Mouse (Mus musculus) cerebellum, adult 9-10 months (tissue): ENCODE measurements around the gene Tekt2.

Source experiments
- DNase-seq: peaks from one replicate; pipeline ENCODE4 v3.0.0; 2022

Tekt2 gene

DNA sequence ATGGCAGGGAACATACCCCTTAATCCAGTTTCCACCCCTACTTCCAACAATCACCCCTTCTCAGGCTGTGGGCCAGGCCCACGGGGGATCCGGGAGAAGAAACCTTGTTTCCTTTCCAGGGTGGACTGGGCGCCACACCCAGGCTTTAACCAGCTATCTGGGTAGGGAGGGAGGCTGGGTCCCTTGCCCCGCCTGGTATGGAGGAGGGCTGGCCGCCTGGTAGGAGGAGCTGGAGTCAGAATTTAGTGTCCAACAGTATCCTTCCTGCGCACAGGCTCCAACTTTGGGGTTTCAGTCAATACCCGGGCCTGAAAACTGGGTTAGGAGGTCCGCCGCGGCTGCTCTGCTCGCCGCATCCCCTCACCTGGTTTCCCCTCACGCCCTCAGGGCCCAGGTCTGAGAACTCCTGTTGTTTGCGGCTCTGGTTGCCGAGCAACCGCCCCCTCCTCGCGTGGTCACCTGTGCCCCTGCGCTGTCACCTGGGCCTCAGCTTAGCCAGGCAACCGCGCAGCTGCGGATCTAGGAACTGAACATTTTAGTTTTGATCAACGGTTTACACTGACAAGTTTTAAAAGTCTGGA lies at the start of gene Tekt2:
Tekt2 (minus strand) TSS at position 408 of the 581 bp plus-strand sequence.
- peak; percentile 19 for DNase-seq

GRCm38 (mm10) chr4:126371497-126371896 lies 46.0 kb upstream of the Tekt2 start:
- no peak for DNase-seq

DNA sequence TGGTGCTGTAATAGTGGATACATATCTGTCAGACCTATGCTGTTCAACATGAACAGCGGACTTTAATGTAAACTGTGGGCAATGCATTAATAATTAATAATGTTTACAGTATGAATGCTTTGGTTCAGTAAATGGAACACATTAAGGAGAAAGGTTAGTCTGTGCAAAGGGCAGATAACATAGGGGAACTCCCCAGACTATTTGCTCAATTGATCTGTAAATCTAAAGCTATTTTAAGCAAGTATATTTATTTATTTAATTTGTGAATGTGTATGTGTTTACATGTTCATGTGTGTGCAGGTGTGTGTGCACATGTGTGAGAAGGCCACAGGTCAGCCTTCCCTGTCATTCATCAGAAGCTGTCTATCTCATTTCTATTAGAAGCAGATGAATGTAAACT lies 34.6 kb upstream of the Tekt2 start:
- DNase-seq: no peak

- DNase-seq: no peak
These were observed 18.0 kb upstream of the Tekt2 start for GRCm38 (mm10) chr4:126343451-126343850.

DNA sequence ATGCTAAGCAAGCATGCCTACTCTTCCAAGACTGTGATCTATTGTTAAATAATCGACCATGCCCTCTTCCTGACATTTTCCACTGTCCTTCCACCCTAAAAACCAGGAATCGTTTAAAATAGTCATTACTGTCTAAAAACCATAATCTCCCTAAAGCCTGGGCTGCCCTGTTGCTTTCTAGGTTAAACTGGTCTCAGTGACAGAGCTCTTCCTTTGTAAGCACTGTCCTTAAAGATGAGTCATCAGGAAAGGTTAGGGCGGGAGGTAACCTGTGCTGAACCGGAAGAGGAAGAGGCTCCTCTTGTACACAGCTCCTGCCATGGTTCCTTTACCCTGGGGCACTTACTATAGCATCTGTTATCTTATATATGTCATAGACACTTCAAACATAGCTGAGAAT lies 14.0 kb upstream of the Tekt2 start:
- DNase-seq: no peak

DNA sequence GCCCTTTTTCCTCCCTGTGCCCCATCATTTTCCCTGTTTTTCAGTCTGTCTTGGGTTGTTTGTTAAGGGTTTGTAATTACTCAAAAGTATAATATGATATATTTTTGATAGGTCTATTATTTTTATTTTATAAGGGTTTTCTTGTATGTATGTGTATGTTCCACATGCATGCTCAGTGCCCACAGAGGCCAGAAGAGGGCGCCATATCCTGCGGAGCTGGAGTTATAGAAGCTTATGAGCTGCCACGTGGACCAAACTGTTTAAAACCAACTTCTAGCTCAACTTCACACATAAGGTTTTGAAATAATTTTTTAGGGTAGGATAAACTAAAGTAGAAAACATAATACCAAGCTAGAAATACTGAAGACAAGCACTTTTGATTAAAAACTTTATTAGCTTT lies 6.9 kb upstream of the Tekt2 start:
- no peak for DNase-seq

- no peak for DNase-seq
These were observed 6.3 kb upstream of the Tekt2 start for GRCm38 (mm10) chr4:126331751-126332150.

DNA sequence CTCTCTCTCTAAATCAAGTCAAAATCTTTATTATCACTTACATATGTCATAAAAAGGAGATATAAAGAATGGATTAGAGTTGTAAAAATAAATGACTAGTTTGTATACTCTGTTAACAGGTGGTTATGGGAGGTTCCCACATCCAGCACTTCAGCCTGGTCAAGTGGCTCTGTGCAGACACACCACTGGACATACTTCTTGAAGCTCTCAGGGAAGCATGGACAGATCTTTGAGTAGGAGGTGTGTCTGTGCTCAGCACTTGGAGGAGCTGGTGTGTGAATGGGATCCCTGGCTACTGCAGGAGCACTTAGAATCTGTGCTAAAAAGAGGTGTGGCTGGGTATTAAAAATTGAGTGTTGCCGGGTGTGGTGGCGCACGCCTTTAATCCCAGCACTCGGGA lies 4.8 kb upstream of the Tekt2 start:
- no peak for DNase-seq

DNA sequence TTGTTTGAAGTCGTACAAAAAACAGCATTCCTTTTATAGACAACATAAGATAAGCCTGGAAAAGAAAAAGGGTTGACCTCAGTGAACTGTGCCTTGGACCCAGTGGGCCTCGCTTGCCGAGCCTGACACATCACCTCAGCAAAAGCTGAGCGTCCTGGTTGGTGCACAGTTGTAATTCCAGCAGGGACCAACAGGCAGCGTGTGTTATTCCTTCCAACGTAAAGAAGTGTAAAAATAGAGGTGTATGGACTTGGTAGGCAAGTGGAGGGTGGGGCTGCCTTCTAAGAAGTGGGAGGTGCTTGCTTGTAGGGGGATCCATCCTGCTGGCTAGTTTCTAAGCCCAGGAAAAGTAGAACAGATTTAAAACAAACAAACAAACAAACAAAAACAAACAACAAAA lies 548 bp upstream of the Tekt2 start:
- no peak for DNase-seq

DNA sequence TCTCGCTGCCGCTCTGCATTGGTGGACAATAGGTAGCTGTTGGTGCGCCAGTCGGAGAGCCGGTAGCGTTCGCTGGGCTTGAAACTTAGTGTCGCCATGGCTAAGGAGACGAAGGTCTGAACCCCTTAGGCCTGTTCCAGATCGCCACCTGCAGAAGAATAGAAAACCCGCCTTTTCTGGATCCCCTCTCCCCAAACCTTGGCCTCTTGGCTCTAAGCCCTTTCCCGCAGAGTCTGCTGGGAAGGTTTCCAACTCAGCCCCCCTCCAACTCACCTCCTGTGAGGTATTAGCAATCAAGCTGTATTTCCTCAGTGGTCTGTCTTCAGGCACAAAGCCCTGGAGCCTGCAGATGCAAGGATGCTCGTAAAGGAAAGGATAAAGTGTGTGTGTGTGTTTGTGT lies 627 bp downstream of the Tekt2 start:
- peak; percentile 13 for DNase-seq

GRCm38 (mm10) chr4:126322646-126323045 lies 2.8 kb downstream of the Tekt2 start:
- DNase-seq: peak; percentile 48

GRCm38 (mm10) chr4:126321854-126322511 lies 3.5 kb downstream of the Tekt2 start:
- DNase-seq: no peak

GRCm38 (mm10) chr4:126321111-126321853 lies 4.2 kb downstream of the Tekt2 start, which contains the start of gene Adprhl2:
Gene Adprhl2 (minus strand): TSS chr4:126321703.
- DNase-seq: peak; percentile 98

- DNase-seq: peak; percentile 16
These were observed 5.7 kb downstream of the Tekt2 start for GRCm38 (mm10) chr4:126319806-126320205.

DNA sequence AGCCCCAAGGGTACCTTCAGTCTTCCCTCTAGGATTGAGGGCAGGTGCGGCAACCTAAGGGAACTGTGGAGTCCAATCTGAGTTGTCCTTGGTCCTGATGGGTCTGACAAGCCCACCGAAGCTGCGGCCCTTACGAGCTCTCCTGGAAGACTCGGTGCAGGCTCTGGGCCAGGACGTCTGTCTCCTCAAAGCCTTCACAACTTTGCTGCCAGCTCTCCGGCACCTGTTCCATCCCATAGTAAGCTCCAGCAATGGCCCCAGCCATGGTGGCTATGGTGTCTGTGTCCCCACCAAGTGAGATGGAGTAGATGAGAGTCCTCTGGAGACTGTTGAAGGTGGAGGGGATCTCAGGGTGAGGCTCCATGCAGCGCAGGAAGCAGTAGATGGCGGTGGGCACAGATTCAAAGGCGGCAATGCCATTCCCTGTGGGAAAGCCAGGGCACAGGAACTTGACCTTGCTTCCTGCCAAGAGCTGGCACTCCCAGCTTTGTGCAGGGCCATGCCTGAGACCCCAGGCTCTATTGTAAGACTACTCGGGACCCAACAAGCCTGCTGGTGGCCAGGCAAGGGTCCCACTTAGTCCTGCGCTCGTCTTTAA lies 8.9 kb downstream of the Tekt2 start:
- DNase-seq: peak; percentile 41

DNA sequence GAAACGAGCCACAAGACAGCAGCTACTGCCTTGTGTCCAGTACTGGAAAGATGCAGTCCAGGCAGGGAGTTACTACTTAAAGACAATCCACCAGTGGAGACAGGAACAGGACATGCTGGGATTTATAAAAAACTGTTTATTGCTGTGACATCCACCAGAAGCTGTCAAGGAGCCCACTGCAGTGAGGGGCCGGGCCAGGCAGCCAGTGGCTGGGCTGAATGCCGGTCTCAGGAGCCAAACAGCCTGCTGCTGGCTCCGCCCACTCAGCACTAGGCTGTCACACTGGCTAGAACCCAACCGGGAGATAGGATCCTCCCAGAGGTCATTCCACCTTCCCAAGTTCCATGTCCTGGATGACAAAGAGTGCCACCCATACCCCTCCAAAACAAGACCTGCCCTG lies 9.6 kb downstream of the Tekt2 start:
- peak; percentile 26 for DNase-seq

GRCm38 (mm10) chr4:126314393-126314792 lies 11.1 kb downstream of the Tekt2 start:
- no peak for DNase-seq

- DNase-seq: no peak
These were observed 12.3 kb downstream of the Tekt2 start for GRCm38 (mm10) chr4:126313202-126313601.

DNA sequence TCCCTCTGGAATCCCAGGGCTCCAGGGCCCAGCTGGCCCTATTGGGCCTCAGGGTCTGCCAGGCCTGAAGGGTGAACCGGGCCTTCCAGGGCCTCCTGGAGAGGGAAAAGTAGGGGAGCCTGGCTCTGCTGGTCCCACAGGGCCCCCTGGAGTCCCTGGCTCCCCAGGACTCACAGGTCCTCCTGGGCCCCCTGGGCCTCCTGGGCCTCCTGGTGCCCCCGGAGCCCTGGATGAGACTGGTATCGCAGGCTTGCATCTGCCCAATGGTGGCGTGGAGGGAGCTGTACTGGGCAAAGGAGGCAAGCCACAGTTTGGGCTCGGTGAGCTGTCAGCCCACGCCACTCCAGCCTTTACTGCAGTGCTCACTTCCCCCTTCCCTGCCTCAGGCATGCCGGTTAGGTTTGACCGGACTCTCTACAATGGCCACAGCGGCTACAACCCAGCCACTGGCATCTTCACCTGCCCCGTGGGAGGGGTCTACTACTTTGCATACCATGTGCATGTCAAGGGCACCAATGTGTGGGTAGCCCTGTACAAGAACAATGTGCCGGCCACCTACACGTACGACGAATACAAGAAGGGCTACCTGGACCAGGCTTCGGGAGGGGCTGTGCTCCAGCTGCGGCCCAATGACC lies 13.8 kb downstream of the Tekt2 start:
- peak; percentile 39 for DNase-seq

DNA sequence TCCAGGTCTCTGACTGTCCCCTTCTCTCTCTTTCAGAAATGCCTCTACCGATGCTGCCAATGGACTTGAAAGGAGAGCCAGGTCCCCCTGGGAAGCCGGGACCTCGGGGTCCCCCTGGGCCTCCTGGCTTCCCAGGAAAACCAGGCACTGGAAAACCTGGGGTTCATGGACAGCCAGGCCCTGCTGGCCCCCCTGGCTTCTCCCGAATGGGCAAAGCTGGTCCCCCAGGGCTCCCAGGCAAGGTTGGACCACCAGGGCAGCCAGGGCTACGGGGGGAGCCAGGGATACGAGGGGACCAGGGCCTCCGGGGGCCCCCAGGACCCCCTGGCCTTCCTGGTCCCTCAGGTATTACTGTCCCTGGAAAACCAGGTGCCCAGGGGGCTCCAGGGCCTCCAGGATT lies 15.1 kb downstream of the Tekt2 start:
- peak; percentile 36 for DNase-seq

- DNase-seq: peak; percentile 97
These were observed 15.6 kb downstream of the Tekt2 start for GRCm38 (mm10) chr4:126309922-126310309.

DNA sequence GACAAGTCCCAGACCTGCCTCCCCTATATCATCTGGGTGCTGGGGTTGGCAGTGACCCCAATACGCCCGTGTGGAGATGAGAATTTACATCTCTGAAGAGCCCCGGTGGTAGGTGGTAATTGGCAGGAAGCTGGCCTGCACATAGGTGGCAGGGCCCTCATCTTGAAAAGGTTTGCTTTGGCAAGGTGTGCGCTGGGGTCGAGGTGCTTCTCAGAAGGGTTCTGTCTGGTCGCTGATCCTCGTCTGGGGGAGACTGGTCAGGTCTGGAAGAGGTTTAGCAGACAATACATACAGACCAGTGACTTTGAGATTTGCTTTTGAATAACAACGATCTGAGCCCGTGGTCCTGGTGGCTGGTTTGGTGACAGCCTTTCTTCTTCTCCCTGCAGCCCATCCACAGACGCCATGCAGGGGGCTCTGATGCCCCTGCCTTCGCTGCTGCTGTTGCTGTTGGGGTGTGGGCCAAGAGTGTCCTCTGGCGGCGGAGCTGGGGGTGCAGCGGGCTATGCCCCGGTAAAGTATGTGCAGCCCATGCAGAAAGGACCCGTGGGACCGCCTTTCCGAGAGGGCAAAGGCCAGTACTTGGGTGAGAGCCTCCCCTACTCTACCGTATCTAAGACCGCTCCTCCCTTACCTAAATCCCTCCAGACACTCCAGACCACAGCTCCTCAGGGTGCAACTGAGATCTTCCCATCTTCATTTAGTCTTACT lies 16.1 kb downstream of the Tekt2 start:
- DNase-seq: peak; percentile 34

- DNase-seq: no peak
These were observed 18.7 kb downstream of the Tekt2 start for GRCm38 (mm10) chr4:126306827-126307226.
